Mouse (Mus musculus) thymus, postnatal 36 days (tissue): Measurements from ENCODE around the gene Dand5.

ENCODE experiments used
- DNase-seq, 2 experiments: peaks; one replicate each; pipeline ENCODE4 v3.0.0; 2022; ENCODE audit warnings: mixed read lengths in 2 of 2

Gene Dand5

GRCm38 (mm10) chr8:84822723-84823122, at the start of gene Dand5:
Gene Dand5, minus strand, starts transcription at chr8:84822823.
- no peak for DNase-seq

GRCm38 (mm10) chr8:84871376-84872308, 49.0 kb upstream of the Dand5 start, which contains the start of gene Syce2:
Gene Syce2, plus strand, starts transcription at chr8:84872111.
- DNase-seq, result peak; percentile 84 to 86

GRCm38 (mm10) chr8:84856864-84857441, 34.3 kb upstream of the Dand5 start, which contains the start of gene Farsa:
Gene Farsa, plus strand, starts transcription at chr8:84856989.
- peak; percentile 88 to 90 for DNase-seq

- no peak for DNase-seq
These were observed 33.8 kb upstream of the Dand5 start for GRCm38 (mm10) chr8:84856434-84856833.

- DNase-seq, result peak; percentile 17 to 34
These were observed 25.2 kb upstream of the Dand5 start for GRCm38 (mm10) chr8:84847684-84848435.

GRCm38 (mm10) chr8:84846722-84847572, 24.3 kb upstream of the Dand5 start, which contains the start of gene Calr:
Gene Calr, minus strand, starts transcription at chr8:84846934.
- peak; percentile 99 to 100 for DNase-seq

- peak in 1 of 2 experiments; percentile 33 for DNase-seq
These were observed 23.6 kb upstream of the Dand5 start for GRCm38 (mm10) chr8:84846094-84846721.

GRCm38 (mm10) chr8:84845355-84846093, 22.9 kb upstream of the Dand5 start:
- peak; percentile 15 to 35 for DNase-seq

- no peak for DNase-seq
These were observed 21.9 kb upstream of the Dand5 start for GRCm38 (mm10) chr8:84844397-84845070.

GRCm38 (mm10) chr8:84841514-84841913, 18.9 kb upstream of the Dand5 start:
- DNase-seq, result no peak

- DNase-seq, result peak; percentile 85 to 91
These were observed 17.8 kb upstream of the Dand5 start, which contains the start of gene Rad23a for GRCm38 (mm10) chr8:84840248-84840999. Gene Rad23a, minus strand, starts transcription at chr8:84840665.

- no peak for DNase-seq
These were observed 17.2 kb upstream of the Dand5 start for GRCm38 (mm10) chr8:84839875-84840247.

- no peak for DNase-seq
These were observed 16.8 kb upstream of the Dand5 start for GRCm38 (mm10) chr8:84839411-84839810.

GRCm38 (mm10) chr8:84838513-84838912, 15.9 kb upstream of the Dand5 start:
- no peak for DNase-seq

GRCm38 (mm10) chr8:84837912-84838470, 15.4 kb upstream of the Dand5 start:
- DNase-seq, result peak in 1 of 2 experiments; percentile 11

GRCm38 (mm10) chr8:84837149-84837911, 14.7 kb upstream of the Dand5 start:
- no peak for DNase-seq

GRCm38 (mm10) chr8:84834866-84835855, 12.5 kb upstream of the Dand5 start:
- no peak for DNase-seq
